Comparison of ENCODE assay signal across 16 mouse cellular contexts in genomic region chr2:115918561-115918960, GRCm38 (mm10).
"Had no signal": no experiment of that assay in that cellular context is flagged by ENCODE, and none has a peak within 500 bp of the region (broad histone marks: within the 10 kb centered on the region; RNA-seq: fewer than 3 reads in every experiment).

No protein-coding gene starts in this region.

- H3K27ac ChIP-seq: neural tube, embryonic 13.5 days; neural tube, embryonic 15.5 days; stomach, embryonic 15.5 days; stomach, postnatal 0 days had no signal

- H3K9ac ChIP-seq: neural tube, embryonic 13.5 days; neural tube, embryonic 15.5 days; stomach, embryonic 15.5 days had no signal

- H3K27me3 ChIP-seq: neural tube, embryonic 13.5 days; neural tube, embryonic 15.5 days; stomach, embryonic 15.5 days had no signal

- H3K4me3 ChIP-seq: neural tube, embryonic 13.5 days; neural tube, embryonic 15.5 days; stomach, embryonic 15.5 days had no signal

- DNase-seq: retina, postnatal 1 day; right cerebral cortex, adult 18-20 months; right cerebral cortex, postnatal 14 days; right cerebral cortex, postnatal 25 days; right cerebral cortex, postnatal 4 days; spleen, adult 18-20 months; thymus, adult 18-20 months; thymus, adult 2 months; thymus, postnatal 14 days; thymus, postnatal 25 days; thymus, postnatal 36 days; thymus, postnatal 4 days had no signal

- H3K4me2 ChIP-seq: neural tube, embryonic 13.5 days; neural tube, embryonic 15.5 days; stomach, embryonic 15.5 days had no signal

- H3K36me3 ChIP-seq: neural tube, embryonic 13.5 days; neural tube, embryonic 15.5 days; stomach, embryonic 15.5 days had no signal

- H3K9me3 ChIP-seq: neural tube, embryonic 13.5 days; neural tube, embryonic 15.5 days; stomach, embryonic 15.5 days had no signal
